Mouse (Mus musculus) lung, postnatal 0 days (tissue): Measurements from ENCODE around the gene Calm2. TPM values are rescaled to one million over a fixed set of nuclear protein-coding genes. Genes with fewer than 3 reads are reported as not detected.

Experiments used
- ATAC-seq: fragments of 200-750 bp; cut with Nextera tagmentation; 2 replicates; pipeline ENCODE4 v1.8.0; 2017; ENCODE audit warnings: moderate library complexity
- DNase-seq: peaks from one replicate; pipeline ENCODE4 v3.0.0-alpha.2; 2016; ENCODE audit warnings: low spot score
- H3K27ac ChIP-seq: fragments of 300-500 bp; sonication (generic); 2 replicates; pipeline ENCODE4 v1.5.1; 2014; ENCODE audit warnings: antibody characterized with exemption, mild to moderate bottlenecking, low read length, mixed read lengths
- H3K27me3 ChIP-seq: fragments of 300-500 bp; sonication (generic); replicated peaks from 2 replicates; pipeline ENCODE4 v1.6.1; 2014; ENCODE audit warnings: low read length, mixed read lengths; ENCODE audit not compliant: insufficient read depth
- H3K36me3 ChIP-seq: fragments of 300-500 bp; sonication (generic); 2 replicates; pipeline ENCODE4 v1.6.1; 2014; ENCODE audit warnings: low read length, mixed read lengths; ENCODE audit not compliant: insufficient read depth
- H3K4me1 ChIP-seq: fragments of 300-500 bp; sonication (generic); 2 replicates; pipeline ENCODE4 v1.6.1; 2014; ENCODE audit warnings: antibody characterized with exemption, low read depth, low read length, mixed read lengths; ENCODE audit not compliant: insufficient read depth
- H3K4me2 ChIP-seq: fragments of 300-500 bp; sonication (generic); replicated peaks from 2 replicates; pipeline ENCODE4 v1.6.1; 2014; ENCODE audit warnings: low read depth, mild to moderate bottlenecking, low read length, moderate library complexity, mixed read lengths
- H3K4me3 ChIP-seq: fragments of 300-500 bp; sonication (generic); 2 replicates; pipeline ENCODE4 v1.5.1; 2014; ENCODE audit warnings: low read depth, low read length
- H3K9ac ChIP-seq: fragments of 300-500 bp; sonication (generic); replicated peaks from 2 replicates; pipeline ENCODE4 v1.6.1; 2014; ENCODE audit warnings: low read depth, mild to moderate bottlenecking
- H3K9me3 ChIP-seq: fragments of 300-500 bp; sonication (generic); 2 replicates; pipeline ENCODE4 v1.6.1; 2016; ENCODE audit warnings: low read length, mixed read lengths
- CTCF ChIP-seq: IDR thresholded peaks from 2 replicates; pipeline ENCODE4 v1.5.1; 2016; ENCODE audit warnings: antibody characterized with exemption, mild to moderate bottlenecking
- EP300 ChIP-seq: IDR thresholded peaks from 2 replicates; pipeline ENCODE4 v1.6.1; 2016; ENCODE audit warnings: antibody characterized with exemption, mild to moderate bottlenecking, control low read depth
- WGBS: fragments of 180-500 bp; shearing (Covaris S2); extraction: QIAGEN DNeasy Blood & Tissue Kit; methylation state at CpG from one replicate; pipeline ENCODE4 v1.1.7; 2014; 5-methylcytosine and 5-hydroxymethylcytosine counted together
- polyA plus RNA-seq: library from polyadenylated mRNA; unstranded; fragments of >200 nt; fragmentation: Nextera tagmentation; extraction: Ambion mirVana; gene quantifications from 2 replicates; pipeline ENCODE4 v1.2.1, GENCODE M21; 2015

Gene Calm2
- polyA plus RNA-seq, 1 experiment from 2014 or later = 887 TPM

DNA sequence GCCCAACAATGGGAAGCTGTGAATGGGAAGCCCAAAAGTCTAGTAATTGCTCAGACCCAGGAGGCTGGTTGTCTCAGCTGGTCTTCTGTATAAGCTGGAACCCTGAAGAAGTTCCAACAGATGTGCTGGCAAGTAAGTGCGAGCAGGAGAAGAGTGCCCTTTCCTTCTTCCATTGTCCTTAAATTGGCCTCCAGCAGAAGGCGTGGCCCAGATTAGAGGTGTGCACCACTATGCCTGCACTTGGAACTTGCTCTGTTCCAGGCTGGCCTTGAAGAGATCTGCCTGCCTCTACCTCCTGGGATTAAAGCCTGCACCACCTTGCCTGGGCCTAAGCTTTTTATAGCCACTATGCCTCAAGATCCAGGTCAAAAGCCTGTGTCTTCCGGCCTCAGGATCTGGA, 7.4 kb upstream of the Calm2 start:
- H3K4me3 ChIP-seq = no peak overlapping the region
- H3K27me3 ChIP-seq = no peaks in the 10 kb centered on the region
- no peak overlapping the region for H3K27ac ChIP-seq
- H3K9ac ChIP-seq = no peak overlapping the region
- ATAC-seq = no peak
- WGBS = 88% methylated on average over 3 of the region's 3 CpGs
- H3K36me3 ChIP-seq = no peaks in the 10 kb centered on the region
- DNase-seq = no peak
- peaks cover 9% of the 10 kb centered on the region for H3K4me1 ChIP-seq
- H3K9me3 ChIP-seq = no peaks in the 10 kb centered on the region
- no peak overlapping the region for H3K4me2 ChIP-seq
- no peak for TF ChIP-seq CTCF
- TF ChIP-seq EP300 = no peak

DNA sequence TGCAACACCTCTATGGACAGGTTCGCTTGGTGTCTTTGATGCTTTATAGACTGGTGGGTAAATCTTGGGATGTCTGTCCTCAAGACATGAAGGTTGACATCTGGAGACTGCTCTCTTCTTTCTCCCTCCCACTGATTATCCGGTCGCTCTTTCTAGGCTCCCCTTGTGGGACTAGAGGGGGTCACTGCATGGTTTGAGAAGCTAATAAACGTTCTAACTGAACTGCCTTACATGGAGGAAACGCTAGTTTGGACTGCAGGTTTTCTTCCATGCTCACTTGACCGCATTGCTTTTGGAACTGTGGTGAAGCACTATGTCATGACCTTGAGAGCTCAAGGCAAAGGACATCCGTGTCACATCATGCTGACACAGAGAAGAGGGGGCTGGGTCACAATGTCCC, 6.6 kb upstream of the Calm2 start:
- H3K9ac ChIP-seq = no peak overlapping the region
- TF ChIP-seq EP300 (no peak), CTCF (no peak)
- no peak overlapping the region for H3K4me3 ChIP-seq
- DNase-seq (no peak), ATAC-seq (no peak)
- H3K27me3 ChIP-seq = no peaks in the 10 kb centered on the region
- no peak overlapping the region for H3K27ac ChIP-seq
- no peak overlapping the region for H3K4me2 ChIP-seq
- 85% methylated on average over 7 of the region's 7 CpGs for WGBS
- no peaks in the 10 kb centered on the region for H3K36me3 ChIP-seq
- peaks cover 3% of the 10 kb centered on the region; the same call in 1 of the 2 replicates for H3K4me1 ChIP-seq
- H3K9me3 ChIP-seq = no peaks in the 10 kb centered on the region

DNA sequence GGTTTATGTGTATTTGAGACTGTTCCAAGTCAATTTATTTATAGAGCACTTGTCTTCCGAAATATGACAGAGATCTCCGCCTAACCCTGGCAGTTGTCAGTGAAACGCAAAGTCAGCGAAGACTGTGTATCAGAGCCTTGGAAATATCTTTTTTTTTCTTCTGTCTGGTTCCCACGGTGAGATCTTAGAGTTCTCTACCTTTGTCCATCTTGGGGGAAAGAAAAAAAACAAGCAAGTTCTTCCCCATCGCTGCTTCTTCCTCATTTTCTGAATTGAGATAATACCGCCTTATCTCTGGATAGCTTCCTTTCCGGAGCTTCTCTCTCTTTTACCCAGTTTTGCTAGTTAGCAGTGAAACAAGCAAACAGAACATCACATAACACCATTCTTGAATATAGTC, 2.1 kb upstream of the Calm2 start:
- no peaks in the 10 kb centered on the region for H3K9me3 ChIP-seq
- H3K9ac ChIP-seq = no peak overlapping the region
- peaks cover 10% of the 10 kb centered on the region for H3K4me1 ChIP-seq
- no peak for DNase-seq
- no peaks in the 10 kb centered on the region for H3K27me3 ChIP-seq
- H3K36me3 ChIP-seq = no peaks in the 10 kb centered on the region
- no peak for ATAC-seq
- WGBS = 59% methylated on average over 8 of the region's 8 CpGs
- H3K4me3 ChIP-seq = no peak overlapping the region
- TF ChIP-seq CTCF (no peak), EP300 (no peak)
- no peak overlapping the region for H3K4me2 ChIP-seq
- no peak overlapping the region for H3K27ac ChIP-seq

DNA sequence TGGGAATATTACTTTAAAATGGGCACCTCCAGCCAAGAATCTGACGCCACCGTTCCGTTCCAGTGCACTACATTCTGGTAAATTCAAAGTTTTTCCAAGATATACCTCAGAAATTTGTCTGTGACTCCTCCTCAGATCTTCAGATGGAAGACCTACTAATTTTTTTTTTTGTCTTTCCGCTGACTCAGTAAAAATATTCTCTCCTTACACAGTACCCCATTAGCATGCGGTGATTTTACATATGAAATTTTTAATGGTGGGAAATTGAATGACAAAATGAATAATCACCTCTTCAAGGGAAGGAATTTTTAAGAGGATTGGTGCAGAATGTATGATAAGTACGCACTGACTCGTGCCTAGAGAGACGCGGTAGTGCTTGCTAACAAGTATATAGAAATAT, 1.6 kb upstream of the Calm2 start:
- ATAC-seq (no peak), DNase-seq (no peak)
- TF ChIP-seq EP300 (no peak), CTCF (no peak)
- Histone ChIP-seq H3K9me3 (no peaks in the 10 kb centered on the region), H3K36me3 (no peaks in the 10 kb centered on the region), H3K4me2 (no peak overlapping the region), H3K4me1 (peaks cover 16% of the 10 kb centered on the region), H3K4me3 (no peak overlapping the region), H3K9ac (no peak overlapping the region), H3K27ac (no peak overlapping the region), H3K27me3 (no peaks in the 10 kb centered on the region)
- WGBS = 81% methylated on average over 9 of the region's 9 CpGs

DNA sequence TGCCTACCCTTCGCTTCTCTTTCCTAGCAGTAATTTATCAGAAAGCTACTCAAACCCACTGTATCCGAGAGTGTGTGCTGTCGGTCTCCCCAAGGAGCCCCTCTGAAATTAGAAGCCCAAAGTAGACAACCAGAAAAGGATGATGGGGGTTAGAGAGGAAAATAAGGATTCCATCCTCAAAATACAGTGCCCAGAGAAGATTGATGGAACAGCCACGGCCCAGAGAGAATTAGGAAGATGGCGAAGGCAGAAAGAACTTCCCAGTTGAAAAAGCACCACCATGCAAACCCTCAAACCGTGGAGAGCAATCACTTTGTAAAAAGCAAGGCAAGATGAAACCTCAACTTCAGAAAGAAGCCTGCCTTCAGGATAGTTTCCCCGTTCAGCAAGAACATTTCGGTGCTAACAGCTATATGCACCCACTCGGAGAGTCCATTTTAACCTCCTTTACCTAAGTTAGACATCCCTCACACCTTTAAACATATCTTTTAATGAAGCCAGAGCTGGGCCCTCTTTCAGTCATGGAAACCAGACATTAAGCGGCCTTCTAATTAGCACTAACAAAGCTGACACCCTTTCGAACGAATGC, 971 bp upstream of the Calm2 start:
- Histone ChIP-seq H3K27me3 (no peaks in the 10 kb centered on the region), H3K4me3 (peak overlapping the region; percentile 98), H3K27ac (peak overlapping the region; percentile 95), H3K9ac (no peak overlapping the region), H3K4me1 (peaks cover 18% of the 10 kb centered on the region), H3K4me2 (peak overlapping the region; percentile 58), H3K36me3 (no peaks in the 10 kb centered on the region), H3K9me3 (no peaks in the 10 kb centered on the region)
- no peak for ATAC-seq
- no peak for TF ChIP-seq CTCF
- no peak for TF ChIP-seq EP300
- no peak for DNase-seq
- WGBS = 54% methylated on average over 12 of the region's 12 CpGs

DNA sequence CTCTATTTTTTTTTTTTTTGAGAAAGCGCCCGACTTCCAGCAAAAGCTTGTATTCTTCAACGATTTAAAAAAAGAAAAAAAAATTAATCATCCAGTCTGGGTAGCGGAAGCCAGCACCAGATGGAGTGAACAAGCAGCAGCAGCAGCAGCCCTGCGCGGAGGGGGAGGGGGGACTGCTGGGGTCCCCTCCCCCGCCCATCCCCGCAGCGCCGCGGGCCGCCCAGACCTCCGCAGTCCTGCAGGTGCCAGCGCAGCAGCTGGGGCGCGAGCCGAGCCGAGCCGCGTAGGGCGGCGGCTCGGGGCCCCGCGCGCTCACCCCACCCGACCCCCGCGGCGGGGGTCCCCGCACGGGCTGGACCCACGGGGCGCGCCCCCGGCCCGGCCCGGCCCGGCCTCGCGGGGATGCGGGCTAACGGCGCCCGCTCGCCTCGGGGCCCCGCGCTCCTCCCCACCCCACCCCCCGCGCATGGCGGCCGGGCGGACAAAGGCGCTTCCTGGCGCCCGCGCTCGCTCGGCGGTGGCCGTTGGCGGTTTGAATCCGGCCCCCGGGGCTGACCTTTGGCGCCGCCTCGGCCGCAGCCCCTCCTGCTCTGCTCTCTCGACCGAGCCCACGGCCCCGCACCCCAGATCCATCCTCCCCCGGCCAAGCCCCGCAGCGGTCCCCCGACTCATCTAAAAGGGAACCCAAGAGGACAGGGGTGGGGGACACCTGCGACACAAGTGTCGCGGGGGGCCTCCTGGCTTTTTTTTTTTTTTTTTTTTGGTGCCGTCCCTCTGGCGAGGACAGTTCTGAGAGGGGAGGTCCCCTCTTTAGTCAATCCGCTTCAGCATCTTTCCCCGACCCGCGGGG, 593 bp downstream of the Calm2 start:
- H3K9ac ChIP-seq = peak overlapping the region; percentile 97
- no peaks in the 10 kb centered on the region for H3K27me3 ChIP-seq
- H3K36me3 ChIP-seq = no peaks in the 10 kb centered on the region
- ATAC-seq (peak; percentile 60), DNase-seq (peak; percentile 80)
- peaks cover 18% of the 10 kb centered on the region for H3K4me1 ChIP-seq
- peak overlapping the region; percentile 58 for H3K4me2 ChIP-seq
- H3K27ac ChIP-seq = peak overlapping the region; percentile 95
- TF ChIP-seq CTCF = no peak
- no peak for TF ChIP-seq EP300
- H3K4me3 ChIP-seq = peak overlapping the region; percentile 98
- 3% methylated on average over 38 of the region's 86 CpGs for WGBS
- H3K9me3 ChIP-seq = no peaks in the 10 kb centered on the region
